Comparison of ENCODE assay signal across 21 mouse cellular contexts in the genomic region with DNA sequence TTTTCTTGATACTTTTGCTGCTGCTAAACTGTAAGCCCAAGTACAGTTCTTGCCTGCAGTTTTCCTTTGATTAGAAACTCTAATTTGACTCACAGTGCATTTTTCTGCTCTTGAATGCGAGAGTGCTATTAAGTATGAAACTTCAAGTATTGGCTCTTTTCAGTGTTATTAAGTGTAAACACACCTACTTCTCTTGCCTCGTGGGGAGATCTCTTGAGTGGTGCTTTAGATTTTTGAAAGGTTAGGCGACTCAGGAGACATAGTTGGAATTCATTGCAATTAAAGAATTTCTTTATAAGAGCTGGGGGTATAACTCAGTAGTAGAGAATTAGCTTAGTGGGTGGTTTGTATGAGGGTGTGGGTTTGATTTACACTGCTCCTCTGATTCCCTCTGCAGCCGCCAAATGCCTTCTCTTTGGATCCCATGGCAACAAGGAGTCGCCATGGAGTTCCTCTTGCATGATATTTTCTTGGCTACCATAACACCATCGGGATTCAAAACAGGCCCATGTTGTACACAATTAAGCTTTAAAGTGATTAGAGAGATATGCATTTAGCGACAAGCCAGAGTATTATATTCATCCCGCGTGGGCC.
DNase-seq lines count a peak whose midpoint lies in the region; ATAC-seq and TF ChIP-seq lines count a peak whose summit lies in the region.
"Had no signal": no experiment of that assay in that cellular context is flagged by ENCODE, and none has a peak within 500 bp of the region (broad histone marks: within the 10 kb centered on the region; RNA-seq: fewer than 3 reads in every experiment).

No protein-coding gene starts in this region.

- DNase-seq in embryonic facial prominence, embryonic 14.5 days (ENCODE audit: low spot score), result peak; percentile 16
- DNase-seq in embryonic facial prominence, embryonic 10.5 days (ENCODE audit: low spot score), result no peak
- no peak for DNase-seq in limb, embryonic 10.5 days (ENCODE audit: low spot score)
- DNase-seq in brain, adult 2 months (ENCODE audit: low read depth, low spot score), result peak; percentile 42
- DNase-seq in limb, embryonic 14.5 days (ENCODE audit: low spot score), result no peak
- DNase-seq in thymus, postnatal 10 days (ENCODE audit: low spot score in 2 of 2), result no peak
- DNase-seq: adrenal gland, postnatal 10 days; cerebellum, adult 11-12 months; cerebellum, postnatal 25 days; gastrocnemius, postnatal 25 days; heart, postnatal 4 days; thymus, adult 18-20 months had no signal

- H3K4me3 ChIP-seq in embryonic facial prominence, embryonic 14.5 days (ENCODE audit: low read depth, low read length), result no peak overlapping the region
- H3K4me3 ChIP-seq in embryonic facial prominence, embryonic 10.5 days, result no peak overlapping the region
- H3K4me3 ChIP-seq in limb, embryonic 13.5 days, result no peak overlapping the region
- no peak overlapping the region for H3K4me3 ChIP-seq in limb, embryonic 10.5 days
- H3K4me3 ChIP-seq in limb, embryonic 14.5 days (replicated peaks; ENCODE audit: low read length), result no peak overlapping the region
- H3K4me3 ChIP-seq: forebrain, embryonic 12.5 days; heart, embryonic 15.5 days; kidney, embryonic 15.5 days; midbrain, embryonic 10.5 days had no signal

- H3K9ac ChIP-seq in embryonic facial prominence, embryonic 14.5 days (ENCODE audit: low read depth, low read length), result no peak overlapping the region
- H3K9ac ChIP-seq in limb, embryonic 13.5 days, result no peak overlapping the region
- no peak overlapping the region for H3K9ac ChIP-seq in limb, embryonic 14.5 days (ENCODE audit: low read depth, low read length, severe bottlenecking)
- H3K9ac ChIP-seq: forebrain, embryonic 12.5 days; heart, embryonic 15.5 days; kidney, embryonic 15.5 days had no signal

- H3K36me3 ChIP-seq in embryonic facial prominence, embryonic 14.5 days (ENCODE audit: control insufficient read depth, insufficient read depth, low read length), result no peaks in the 10 kb centered on the region
- H3K36me3 ChIP-seq in embryonic facial prominence, embryonic 10.5 days (replicated peaks), result no peaks in the 10 kb centered on the region
- no peaks in the 10 kb centered on the region for H3K36me3 ChIP-seq in limb, embryonic 13.5 days
- H3K36me3 ChIP-seq in limb, embryonic 10.5 days, result no peaks in the 10 kb centered on the region
- H3K36me3 ChIP-seq in limb, embryonic 14.5 days (ENCODE audit: control insufficient read depth, insufficient read depth, low read length), result no peaks in the 10 kb centered on the region
- H3K36me3 ChIP-seq: forebrain, embryonic 12.5 days; heart, embryonic 15.5 days; kidney, embryonic 15.5 days; midbrain, embryonic 10.5 days had no signal

- H3K4me2 ChIP-seq in embryonic facial prominence, embryonic 14.5 days (ENCODE audit: low read depth, low read length), result no peak overlapping the region
- H3K4me2 ChIP-seq in limb, embryonic 13.5 days (replicated peaks), result no peak overlapping the region
- no peak overlapping the region for H3K4me2 ChIP-seq in limb, embryonic 14.5 days (replicated peaks; ENCODE audit: low read depth, low read length, severe bottlenecking)
- H3K4me2 ChIP-seq: forebrain, embryonic 12.5 days; heart, embryonic 15.5 days; kidney, embryonic 15.5 days had no signal

- WGBS in embryonic facial prominence, embryonic 14.5 days, result 74% methylated on average over 9 of the region's 9 CpGs
- 88% methylated on average over 9 of the region's 9 CpGs for WGBS in embryonic facial prominence, embryonic 10.5 days
- 77% methylated on average over 9 of the region's 9 CpGs for WGBS in limb, embryonic 13.5 days
- 87% methylated on average over 9 of the region's 9 CpGs for WGBS in limb, embryonic 10.5 days
- WGBS in limb, embryonic 14.5 days, result 77% methylated on average over 9 of the region's 9 CpGs

- no peaks in the 10 kb centered on the region for H3K9me3 ChIP-seq in embryonic facial prominence, embryonic 14.5 days (ENCODE audit: control insufficient read depth, low read length)
- H3K9me3 ChIP-seq in embryonic facial prominence, embryonic 10.5 days, result no peaks in the 10 kb centered on the region
- no peaks in the 10 kb centered on the region for H3K9me3 ChIP-seq in limb, embryonic 13.5 days
- no peaks in the 10 kb centered on the region for H3K9me3 ChIP-seq in limb, embryonic 10.5 days (replicated peaks)
- H3K9me3 ChIP-seq in limb, embryonic 14.5 days (ENCODE audit: control insufficient read depth, low read length), result no peaks in the 10 kb centered on the region
- H3K9me3 ChIP-seq: forebrain, embryonic 12.5 days; heart, embryonic 15.5 days; kidney, embryonic 15.5 days; midbrain, embryonic 10.5 days had no signal

- no peak for ATAC-seq in embryonic facial prominence, embryonic 14.5 days (ENCODE audit: low read depth)
- ATAC-seq in limb, embryonic 13.5 days (ENCODE audit: low FRiP score, low read depth), result peak; percentile 15; the same call in 1 of the 2 replicates
- peak; percentile 41; the same call in 1 of the 2 replicates for ATAC-seq in limb, embryonic 14.5 days (ENCODE audit: low FRiP score, low read depth)
- ATAC-seq in activated CD4-positive, CD25-positive, alpha-beta regulatory T cell, adult 4 months, result no peak
- ATAC-seq: hindbrain, embryonic 16.5 days; intestine, postnatal 0 days; Patski had no signal

- H3K27ac ChIP-seq in embryonic facial prominence, embryonic 14.5 days (replicated peaks; ENCODE audit: low read depth, low read length), result no peak overlapping the region
- no peak overlapping the region for H3K27ac ChIP-seq in embryonic facial prominence, embryonic 10.5 days (replicated peaks)
- H3K27ac ChIP-seq in limb, embryonic 13.5 days, result no peak overlapping the region
- no peak overlapping the region for H3K27ac ChIP-seq in limb, embryonic 10.5 days
- H3K27ac ChIP-seq in limb, embryonic 14.5 days (replicated peaks; ENCODE audit: low read depth, low read length), result no peak overlapping the region
- H3K27ac ChIP-seq: forebrain, embryonic 12.5 days; heart, embryonic 15.5 days; kidney, embryonic 15.5 days; midbrain, embryonic 10.5 days had no signal

- no peak for TF ChIP-seq POLR2A in limb, embryonic 14.5 days (IDR thresholded peaks at IDR 0.05; ENCODE audit: borderline replicate concordance, extremely low read depth, insufficient read depth, insufficient read length)

- H3K4me1 ChIP-seq in embryonic facial prominence, embryonic 14.5 days (ENCODE audit: control insufficient read depth, insufficient read depth, low read length), result no peaks in the 10 kb centered on the region
- H3K4me1 ChIP-seq in embryonic facial prominence, embryonic 10.5 days, result no peaks in the 10 kb centered on the region
- H3K4me1 ChIP-seq in limb, embryonic 13.5 days, result no peaks in the 10 kb centered on the region
- no peaks in the 10 kb centered on the region for H3K4me1 ChIP-seq in limb, embryonic 10.5 days
- H3K4me1 ChIP-seq in limb, embryonic 14.5 days (ENCODE audit: control insufficient read depth, insufficient read depth, low read length), result no peaks in the 10 kb centered on the region
- H3K4me1 ChIP-seq: forebrain, embryonic 12.5 days; heart, embryonic 15.5 days; kidney, embryonic 15.5 days; midbrain, embryonic 10.5 days had no signal

- H3K27me3 ChIP-seq in embryonic facial prominence, embryonic 14.5 days (replicated peaks; ENCODE audit: control insufficient read depth, insufficient read depth, low read length), result no peaks in the 10 kb centered on the region
- H3K27me3 ChIP-seq in embryonic facial prominence, embryonic 10.5 days (replicated peaks; ENCODE audit: low read depth, poor library complexity, severe bottlenecking), result no peaks in the 10 kb centered on the region
- H3K27me3 ChIP-seq in limb, embryonic 13.5 days, result no peaks in the 10 kb centered on the region
- no peaks in the 10 kb centered on the region for H3K27me3 ChIP-seq in limb, embryonic 10.5 days (ENCODE audit: low read depth, poor library complexity, severe bottlenecking)
- H3K27me3 ChIP-seq in limb, embryonic 14.5 days (ENCODE audit: control insufficient read depth, insufficient read depth, low read length), result no peaks in the 10 kb centered on the region
- H3K27me3 ChIP-seq: forebrain, embryonic 12.5 days; heart, embryonic 15.5 days; kidney, embryonic 15.5 days had no signal

Comparison
In these comparisons a context has a peak if more than half of its experiments do, and no peak if none do; other contexts are left out.
1. DNase-seq: peak in embryonic facial prominence, embryonic 14.5 days (single experiment) and brain, adult 2 months (single experiment); none in embryonic facial prominence, embryonic 10.5 days (single experiment), limb, embryonic 10.5 days (single experiment), limb, embryonic 14.5 days (single experiment) and thymus, postnatal 10 days (0 of 2).
2. ATAC-seq: peak in limb, embryonic 13.5 days (single experiment) and limb, embryonic 14.5 days (single experiment); none in embryonic facial prominence, embryonic 14.5 days (single experiment) and activated CD4-positive, CD25-positive, alpha-beta regulatory T cell, adult 4 months (single experiment).